Mouse (Mus musculus): Measurements from ENCODE around the gene Gga3. TPM values are rescaled to one million over a fixed set of nuclear protein-coding genes. Genes with fewer than 3 reads are reported as not detected.

The Gga3 gene
- polyA plus RNA-seq, 1 experiment from 2014 or later: 10.8 TPM

- no peaks in the 10 kb centered on the region for H3K4me1 ChIP-seq (replicated peaks; ENCODE audit: insufficient read depth, low read length)
- H3K9me3 ChIP-seq (replicated peaks; ENCODE audit: low read length): no peaks in the 10 kb centered on the region
- ATAC-seq (replicated peaks; ENCODE audit: low FRiP score, low read depth): no peak
- H3K4me2 ChIP-seq (ENCODE audit: low read length): no peak overlapping the region
- no peak for TF ChIP-seq CTCF (IDR thresholded peaks at IDR 0.05; ENCODE audit: low read depth)
- DNase-seq (ENCODE audit: low spot score): no peak
- H3K4me3 ChIP-seq (replicated peaks; ENCODE audit: low read depth, low read length): no peak overlapping the region
- 87% methylated on average over 10 of the region's 10 CpGs for WGBS
- no peak overlapping the region for H3K9ac ChIP-seq (ENCODE audit: low read depth, low read length)
- no peak overlapping the region for H3K27ac ChIP-seq
- H3K36me3 ChIP-seq (ENCODE audit: insufficient read depth, low read length): no peaks in the 10 kb centered on the region
- H3K27me3 ChIP-seq (ENCODE audit: insufficient read depth, low read length): no peaks in the 10 kb centered on the region
Observed at GRCm38 (mm10) chr11:115632862-115633261, 29.0 kb upstream of the Gga3 start.

- TF ChIP-seq CTCF (IDR thresholded peaks at IDR 0.05; ENCODE audit: low read depth): no peak
- Histone ChIP-seq H3K9ac (ENCODE audit: low read depth, low read length) (no peak overlapping the region), H3K27me3 (ENCODE audit: insufficient read depth, low read length) (no peaks in the 10 kb centered on the region), H3K4me2 (ENCODE audit: low read length) (no peak overlapping the region), H3K27ac (no peak overlapping the region), H3K4me3 (replicated peaks; ENCODE audit: low read depth, low read length) (no peak overlapping the region), H3K36me3 (ENCODE audit: insufficient read depth, low read length) (no peaks in the 10 kb centered on the region), H3K4me1 (replicated peaks; ENCODE audit: insufficient read depth, low read length) (no peaks in the 10 kb centered on the region), H3K9me3 (replicated peaks; ENCODE audit: low read length) (no peaks in the 10 kb centered on the region)
- 79% methylated on average over 7 of the region's 7 CpGs for WGBS
- no peak for ATAC-seq (replicated peaks; ENCODE audit: low FRiP score, low read depth)
- no peak for DNase-seq (ENCODE audit: low spot score)
Observed at GRCm38 (mm10) chr11:115632247-115632646, 28.4 kb upstream of the Gga3 start.

GRCm38 (mm10) chr11:115631505-115631890 is 27.6 kb upstream of the Gga3 start:
- peak; percentile 70 for TF ChIP-seq CTCF (IDR thresholded peaks at IDR 0.05; ENCODE audit: low read depth)
- ATAC-seq (replicated peaks; ENCODE audit: low FRiP score, low read depth) (no peak), DNase-seq (ENCODE audit: low spot score) (peak; percentile 58)
- Histone ChIP-seq H3K36me3 (ENCODE audit: insufficient read depth, low read length) (no peaks in the 10 kb centered on the region), H3K4me2 (ENCODE audit: low read length) (no peak overlapping the region), H3K9me3 (replicated peaks; ENCODE audit: low read length) (no peaks in the 10 kb centered on the region), H3K27ac (no peak overlapping the region), H3K4me1 (replicated peaks; ENCODE audit: insufficient read depth, low read length) (no peaks in the 10 kb centered on the region), H3K27me3 (ENCODE audit: insufficient read depth, low read length) (no peaks in the 10 kb centered on the region), H3K9ac (ENCODE audit: low read depth, low read length) (no peak overlapping the region), H3K4me3 (replicated peaks; ENCODE audit: low read depth, low read length) (no peak overlapping the region)
- 24% methylated on average over 3 of the region's 3 CpGs for WGBS

- Histone ChIP-seq H3K9me3 (replicated peaks; ENCODE audit: low read length) (no peaks in the 10 kb centered on the region), H3K36me3 (ENCODE audit: insufficient read depth, low read length) (no peaks in the 10 kb centered on the region), H3K9ac (ENCODE audit: low read depth, low read length) (no peak overlapping the region), H3K4me3 (replicated peaks; ENCODE audit: low read depth, low read length) (no peak overlapping the region), H3K4me2 (ENCODE audit: low read length) (no peak overlapping the region), H3K27ac (no peak overlapping the region), H3K4me1 (replicated peaks; ENCODE audit: insufficient read depth, low read length) (no peaks in the 10 kb centered on the region), H3K27me3 (ENCODE audit: insufficient read depth, low read length) (no peaks in the 10 kb centered on the region)
- WGBS: 49% methylated on average over 16 of the region's 16 CpGs
- TF ChIP-seq CTCF (IDR thresholded peaks at IDR 0.05; ENCODE audit: low read depth): no peak
- ATAC-seq (replicated peaks; ENCODE audit: low FRiP score, low read depth) (no peak), DNase-seq (ENCODE audit: low spot score) (peak; percentile 51)
Observed at GRCm38 (mm10) chr11:115630532-115631504, 27.0 kb upstream of the Gga3 start.

- Histone ChIP-seq H3K9ac (ENCODE audit: low read depth, low read length) (no peak overlapping the region), H3K36me3 (ENCODE audit: insufficient read depth, low read length) (no peaks in the 10 kb centered on the region), H3K9me3 (replicated peaks; ENCODE audit: low read length) (no peaks in the 10 kb centered on the region), H3K4me3 (replicated peaks; ENCODE audit: low read depth, low read length) (no peak overlapping the region), H3K27me3 (ENCODE audit: insufficient read depth, low read length) (no peaks in the 10 kb centered on the region), H3K4me2 (ENCODE audit: low read length) (no peak overlapping the region), H3K27ac (no peak overlapping the region), H3K4me1 (replicated peaks; ENCODE audit: insufficient read depth, low read length) (no peaks in the 10 kb centered on the region)
- ATAC-seq (replicated peaks; ENCODE audit: low FRiP score, low read depth) (no peak), DNase-seq (ENCODE audit: low spot score) (no peak)
- 76% methylated on average over 13 of the region's 13 CpGs for WGBS
- TF ChIP-seq CTCF (IDR thresholded peaks at IDR 0.05; ENCODE audit: low read depth): no peak
Observed at GRCm38 (mm10) chr11:115629734-115630531, 26.1 kb upstream of the Gga3 start.

GRCm38 (mm10) chr11:115628465-115629101 is 24.7 kb upstream of the Gga3 start:
- Histone ChIP-seq H3K27me3 (ENCODE audit: insufficient read depth, low read length) (no peaks in the 10 kb centered on the region), H3K4me2 (ENCODE audit: low read length) (peak overlapping the region; percentile 47), H3K4me1 (replicated peaks; ENCODE audit: insufficient read depth, low read length) (no peaks in the 10 kb centered on the region), H3K4me3 (replicated peaks; ENCODE audit: low read depth, low read length) (peak overlapping the region; percentile 71), H3K27ac (no peak overlapping the region), H3K9ac (ENCODE audit: low read depth, low read length) (no peak overlapping the region), H3K9me3 (replicated peaks; ENCODE audit: low read length) (no peaks in the 10 kb centered on the region), H3K36me3 (ENCODE audit: insufficient read depth, low read length) (no peaks in the 10 kb centered on the region)
- 53% methylated on average over 13 of the region's 13 CpGs for WGBS
- ATAC-seq (replicated peaks; ENCODE audit: low FRiP score, low read depth) (no peak), DNase-seq (ENCODE audit: low spot score) (no peak)
- no peak for TF ChIP-seq CTCF (IDR thresholded peaks at IDR 0.05; ENCODE audit: low read depth)

Data from kidney, postnatal 0 days (tissue).